Mouse (Mus musculus) MEL (cell line): Measurements from ENCODE around the gene Atg13. TPM values are rescaled to one million over a fixed set of nuclear protein-coding genes. Genes with fewer than 3 reads are reported as not detected.

ENCODE experiments used
- DNase-seq: peaks from one replicate; pipeline ENCODE4 v3.0.0; 2011; ENCODE audit warnings: low read depth, low spot score
- H3K27ac ChIP-seq: 2 replicates; pipeline ENCODE4 v1.5.1; 2012; ENCODE audit warnings: low read depth, mild to moderate bottlenecking, control low read depth, low read length, moderate library complexity; ENCODE audit not compliant: control insufficient read depth
- H3K27me3 ChIP-seq, 2 experiments: fragments of 150-350 bp in 1 of 2; sonication (generic) in 1 of 2; 2 replicates each; pipeline ENCODE4 v1.6.1; 2012; ENCODE audit warnings: low read length in 2 of 2, mild to moderate bottlenecking in 2 of 2, improper control_type of control experiment in 1 of 2, moderate library complexity in 1 of 2; ENCODE audit not compliant: insufficient read depth in 2 of 2, control insufficient read depth in 1 of 2
- H3K36me3 ChIP-seq, 2 experiments: 2 replicates each; pipeline ENCODE4 v1.6.1; 2012 to 2014; ENCODE audit warnings: low read length in 2 of 2, improper control_type of control experiment in 1 of 2, inconsistent platforms in 1 of 2, mild to moderate bottlenecking in 1 of 2; ENCODE audit not compliant: insufficient read depth in 2 of 2, control insufficient read depth in 1 of 2
- H3K4me1 ChIP-seq, 2 experiments: fragments of 150-350 bp in 1 of 2; sonication (generic) in 1 of 2; 2 replicates each; pipeline ENCODE4 v1.6.1; 2012; ENCODE audit warnings: low read length in 2 of 2, improper control_type of control experiment in 1 of 2, mild to moderate bottlenecking in 1 of 2; ENCODE audit not compliant: insufficient read depth in 2 of 2, control insufficient read depth in 1 of 2
- H3K4me3 ChIP-seq, 2 experiments: fragments of 150-350 bp in 1 of 2; sonication (generic) in 1 of 2; 2 replicates each; pipeline ENCODE4 v1.5.1; 2012; ENCODE audit warnings: low read depth in 2 of 2, low read length in 2 of 2, mild to moderate bottlenecking in 2 of 2, moderate library complexity in 2 of 2, control low read depth in 1 of 2, improper control_type of control experiment in 1 of 2; ENCODE audit not compliant: control insufficient read depth in 1 of 2, insufficient read depth in 1 of 2
- H3K79me2 ChIP-seq: 2 replicates; pipeline ENCODE4 v1.6.1; 2012; ENCODE audit warnings: mild to moderate bottlenecking, low read length, moderate library complexity; ENCODE audit not compliant: control insufficient read depth, poor library complexity, insufficient read depth
- H3K9ac ChIP-seq: 2 replicates; pipeline ENCODE4 v1.6.1; 2012; ENCODE audit warnings: low read depth, mild to moderate bottlenecking, control low read depth, low read length, moderate library complexity; ENCODE audit not compliant: control insufficient read depth, poor library complexity, severe bottlenecking
- H3K9me3 ChIP-seq: fragments of 150-350 bp; sonication (generic); replicated peaks from 2 replicates; pipeline ENCODE4 v1.6.1; 2012; ENCODE audit warnings: mild to moderate bottlenecking, low read length, improper control_type of control experiment, moderate library complexity; ENCODE audit not compliant: insufficient read depth
- E2F4 ChIP-seq: IDR thresholded peaks from 2 replicates; pipeline ENCODE4 v1.6.1; 2011; ENCODE audit warnings: low read depth, low read length, improper control_type of control experiment, borderline replicate concordance
- EP300 ChIP-seq, 2 experiments: IDR thresholded peaks; 2 replicates each; pipeline ENCODE4 v1.6.1; 2011; ENCODE audit warnings: improper control_type of control experiment in 2 of 2, low read length in 2 of 2, low read depth in 1 of 2, mild to moderate bottlenecking in 1 of 2
- GATA1 ChIP-seq: IDR thresholded peaks from 2 replicates; pipeline ENCODE4 v1.6.1; 2011; ENCODE audit warnings: low read depth, low read length, improper control_type of control experiment
- KAT2A ChIP-seq: conservative IDR thresholded peaks from 2 replicates; pipeline ENCODE4 v1.6.1; 2012; ENCODE audit warnings: low read depth, low read length, improper control_type of control experiment, inconsistent platforms
- MAZ ChIP-seq: IDR thresholded peaks from 2 replicates; pipeline ENCODE4 v1.6.1; 2012; ENCODE audit warnings: low read depth, mild to moderate bottlenecking, inconsistent platforms, low read length, improper control_type of control experiment
- MYC ChIP-seq: IDR thresholded peaks from 2 replicates; pipeline ENCODE4 v1.6.1; 2011; ENCODE audit warnings: low read depth, mild to moderate bottlenecking, low read length, improper control_type of control experiment, moderate library complexity
- NELFE ChIP-seq: IDR thresholded peaks from 2 replicates; pipeline ENCODE4 v1.6.1; 2011; ENCODE audit warnings: low read depth, low read length, improper control_type of control experiment
- NRF1 ChIP-seq: IDR thresholded peaks from 2 replicates; pipeline ENCODE4 v1.6.1; 2014; ENCODE audit warnings: low read depth, mild to moderate bottlenecking, inconsistent platforms, low read length, improper control_type of control experiment, moderate library complexity; ENCODE audit not compliant: poor library complexity, insufficient read depth, severe bottlenecking
- POLR2AphosphoS5 ChIP-seq: IDR thresholded peaks from 2 replicates; pipeline ENCODE4 v1.6.1; 2012; ENCODE audit warnings: low read depth, borderline replicate concordance, mild to moderate bottlenecking, inconsistent platforms, low read length, moderate library complexity, mixed read lengths
- RAD21 ChIP-seq: IDR thresholded peaks from 2 replicates; pipeline ENCODE4 v1.6.1; 2011; ENCODE audit warnings: mild to moderate bottlenecking, low read depth, low read length, improper control_type of control experiment
- RCOR1 ChIP-seq: IDR thresholded peaks from 2 replicates; pipeline ENCODE4 v1.6.1; 2012; ENCODE audit warnings: low read depth, mild to moderate bottlenecking, inconsistent platforms, low read length, improper control_type of control experiment
- SIN3A ChIP-seq: IDR thresholded peaks from 2 replicates; pipeline ENCODE4 v1.6.1; 2012; ENCODE audit warnings: low read length, improper control_type of control experiment, inconsistent platforms
- SMC3 ChIP-seq: IDR thresholded peaks from 2 replicates; pipeline ENCODE4 v1.6.1; 2011; ENCODE audit warnings: low read depth, low read length, improper control_type of control experiment
- TAL1 ChIP-seq: IDR thresholded peaks from 2 replicates; pipeline ENCODE4 v1.6.1; 2012; ENCODE audit warnings: mild to moderate bottlenecking, inconsistent platforms, low read length, moderate library complexity, mixed read lengths
- TBP ChIP-seq: IDR thresholded peaks from 2 replicates; pipeline ENCODE4 v1.8.0; 2011; ENCODE audit warnings: low read depth, low read length, improper control_type of control experiment
- TCF12 ChIP-seq: IDR thresholded peaks from 2 replicates; pipeline ENCODE4 v1.6.1; 2014; ENCODE audit warnings: low read depth, mild to moderate bottlenecking, inconsistent platforms, low read length, improper control_type of control experiment, moderate library complexity
- USF1 ChIP-seq: IDR thresholded peaks from 2 replicates; pipeline ENCODE4 v1.6.1; 2014; ENCODE audit warnings: low read depth, mild to moderate bottlenecking, inconsistent platforms, low read length, improper control_type of control experiment, moderate library complexity
- USF2 ChIP-seq, 2 experiments: IDR thresholded peaks; 2 replicates each; pipeline ENCODE4 v1.6.1; 2011 to 2012; ENCODE audit warnings: improper control_type of control experiment in 2 of 2, low read length in 2 of 2, borderline replicate concordance in 1 of 2, inconsistent platforms in 1 of 2, low read depth in 1 of 2, mild to moderate bottlenecking in 1 of 2; ENCODE audit not compliant: insufficient read depth in 1 of 2
- ZC3H11A ChIP-seq: IDR thresholded peaks from 2 replicates; pipeline ENCODE4 v1.6.1; 2012; ENCODE audit warnings: low read depth, mild to moderate bottlenecking, inconsistent platforms, low read length, improper control_type of control experiment
- ZKSCAN1 ChIP-seq: IDR thresholded peaks from 2 replicates; pipeline ENCODE4 v1.6.1; 2012; ENCODE audit warnings: low read depth, mild to moderate bottlenecking, inconsistent platforms, low read length, improper control_type of control experiment, moderate library complexity
- ZMIZ1 ChIP-seq: IDR thresholded peaks from 2 replicates; pipeline ENCODE4 v1.6.1; 2012; ENCODE audit warnings: low read depth, mild to moderate bottlenecking, inconsistent platforms, low read length, improper control_type of control experiment, moderate library complexity
- ZNF384 ChIP-seq: IDR thresholded peaks from 2 replicates; pipeline ENCODE4 v1.6.1; 2012; ENCODE audit warnings: low read depth, mild to moderate bottlenecking, inconsistent platforms, low read length, improper control_type of control experiment
- polyA plus RNA-seq, 2 experiments: library from polyadenylated mRNA; stranded (reverse) in 1 of 2; unstranded in 1 of 2; fragments of >175 nt in 1 of 2; fragments of >200 nt in 1 of 2; gene quantifications; 2 replicates each; pipeline versions ENCODE4 v1.2.1 to v1.2.4; 2012; ENCODE audit warnings: low replicate concordance in 2 of 2, low read depth in 1 of 2; ENCODE audit not compliant: insufficient read length in 2 of 2, insufficient read depth in 1 of 2, missing spikeins in 1 of 2
- total RNA-seq: library from RNA; depleted of rRNA; stranded (reverse); fragments of 300-350 nt; gene quantifications from 2 replicates; pipeline ENCODE4 v1.2.3, GENCODE M21; 2012

The Atg13 gene
- total and polyA plus RNA-seq, 3 experiments = 8.4 to 27.7 TPM; not detected in 1

- H3K79me2 ChIP-seq = no peaks in the 10 kb centered on the region
- H3K9ac ChIP-seq = no peak overlapping the region
- H3K4me3 ChIP-seq = no peak overlapping the region
- no peaks in the 10 kb centered on the region for H3K9me3 ChIP-seq
- no peaks in the 10 kb centered on the region for H3K27me3 ChIP-seq
- H3K27ac ChIP-seq = no peak overlapping the region
- peaks cover 15 to 17% of the 10 kb centered on the region in 2 experiments for H3K4me1 ChIP-seq
- no peak for TF ChIP-seq MAZ
- no peak for TF ChIP-seq TCF12
- TF ChIP-seq EP300 (IDR thresholded peaks at IDR 0.05; ENCODE audit: low read depth in 1 of 2, low read length in 2 of 2) = no peak
- no peak for TF ChIP-seq USF1
- TF ChIP-seq NELFE = no peak
- no peak for TF ChIP-seq E2F4
- no peak for TF ChIP-seq ZKSCAN1
- TF ChIP-seq NRF1 = no peak
- TF ChIP-seq RCOR1 = no peak
- TF ChIP-seq RAD21 = no peak
- no peak for TF ChIP-seq USF2 (IDR thresholded peaks at IDR 0.05; ENCODE audit: borderline replicate concordance in 1 of 2, insufficient read depth in 1 of 2, low read depth in 1 of 2, low read length in 2 of 2)
- no peak for TF ChIP-seq TBP
- no peak for TF ChIP-seq SIN3A
- TF ChIP-seq ZNF384 = no peak
- no peak for TF ChIP-seq GATA1
- TF ChIP-seq TAL1 = no peak
- TF ChIP-seq ZMIZ1 = no peak
- H3K36me3 ChIP-seq = peaks cover 0 to 12% of the 10 kb centered on the region in 2 experiments; a peak in 2 of 4 replicates
- DNase-seq = no peak
Measured at GRCm38 (mm10) chr2:91633334-91633977, 76.9 kb downstream of the Atg13 start.

DNA sequence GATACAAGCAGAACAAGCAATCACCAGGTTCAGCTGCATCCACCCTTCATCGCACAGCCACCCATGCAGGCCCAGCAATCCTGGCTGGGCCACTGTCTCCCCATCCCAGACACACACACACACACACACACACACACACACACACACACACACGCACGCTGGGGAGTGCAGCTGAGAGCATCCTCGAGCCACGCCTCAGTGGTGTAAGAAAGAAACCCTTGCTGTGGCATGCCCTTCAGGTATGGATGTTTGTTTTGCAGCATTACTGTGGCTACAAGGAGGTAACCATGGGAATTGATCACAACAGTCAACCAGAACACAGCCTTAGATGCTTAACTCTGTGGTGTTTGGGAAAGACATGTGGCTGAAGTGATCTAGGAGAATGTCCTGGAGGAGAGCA, 78.1 kb downstream of the Atg13 start:
- H3K9ac ChIP-seq = no peak overlapping the region
- H3K9me3 ChIP-seq = no peaks in the 10 kb centered on the region
- no peaks in the 10 kb centered on the region for H3K79me2 ChIP-seq
- TF ChIP-seq GATA1 (no peak), POLR2AphosphoS5 (no peak), ZKSCAN1 (no peak), ZC3H11A (no peak), KAT2A (no peak), RAD21 (no peak), MYC (no peak), SMC3 (no peak), RCOR1 (no peak), TBP (no peak)
- H3K4me3 ChIP-seq = no peak overlapping the region
- no peak for DNase-seq
- H3K36me3 ChIP-seq = peaks cover 0 to 12% of the 10 kb centered on the region in 2 experiments; a peak in 2 of 4 replicates
- H3K27ac ChIP-seq = no peak overlapping the region
- H3K4me1 ChIP-seq = peaks cover 15 to 17% of the 10 kb centered on the region in 2 experiments
- no peaks in the 10 kb centered on the region for H3K27me3 ChIP-seq
